Mouse (Mus musculus) forebrain, embryonic 16.5 days (tissue): ENCODE results near the gene Ccr6. TPM values are rescaled to one million over a fixed set of nuclear protein-coding genes. Genes with fewer than 3 reads are reported as not detected.

ENCODE experiments used
- ATAC-seq: fragments of 200-750 bp; cut with Nextera tagmentation; 2 replicates; pipeline ENCODE4 v1.8.0; 2017; ENCODE audit warnings: mild to moderate bottlenecking, moderate library complexity
- H3K27ac ChIP-seq: fragments of 300-500 bp; sonication (generic); 2 replicates; pipeline ENCODE4 v1.5.1; 2014; ENCODE audit warnings: low read length, control low read depth
- H3K27me3 ChIP-seq: fragments of 300-500 bp; sonication (generic); replicated peaks from 2 replicates; pipeline ENCODE4 v1.6.1; 2014; ENCODE audit warnings: low read length; ENCODE audit not compliant: control insufficient read depth, insufficient read depth
- H3K36me3 ChIP-seq: fragments of 300-500 bp; sonication (generic); 2 replicates; pipeline ENCODE4 v1.6.1; 2014; ENCODE audit not compliant: control insufficient read depth, insufficient read depth
- H3K4me1 ChIP-seq: fragments of 300-500 bp; sonication (generic); replicated peaks from 2 replicates; pipeline ENCODE4 v1.6.1; 2014; ENCODE audit warnings: low read length; ENCODE audit not compliant: control insufficient read depth, insufficient read depth
- H3K4me2 ChIP-seq: fragments of 300-500 bp; sonication (generic); 2 replicates; pipeline ENCODE4 v1.6.1; 2014; ENCODE audit warnings: mild to moderate bottlenecking, low read length, control low read depth
- H3K4me3 ChIP-seq: fragments of 300-500 bp; sonication (generic); replicated peaks from 2 replicates; pipeline ENCODE4 v1.5.1; 2014; ENCODE audit warnings: mild to moderate bottlenecking, low read length, control low read depth
- H3K9ac ChIP-seq: fragments of 300-500 bp; sonication (generic); replicated peaks from 2 replicates; pipeline ENCODE4 v1.6.1; 2014; ENCODE audit warnings: low read depth, low read length, control low read depth
- H3K9me3 ChIP-seq: fragments of 300-500 bp; sonication (generic); 2 replicates; pipeline ENCODE4 v1.6.1; 2016; ENCODE audit warnings: low read length; ENCODE audit not compliant: control insufficient read depth
- whole genome bisulfite sequencing: fragments of 180-500 bp; shearing (Covaris S2); extraction: QIAGEN DNeasy Blood & Tissue Kit; methylation state at CpG from one replicate; pipeline ENCODE4 v1.1.7; 2014; 5-methylcytosine and 5-hydroxymethylcytosine counted together
- polyA plus RNA-seq: library from polyadenylated mRNA; unstranded; fragments of >200 nt; fragmentation: Nextera tagmentation; extraction: Ambion mirVana; gene quantifications from 2 replicates; pipeline ENCODE4 v1.2.1, GENCODE M21; 2015

The Ccr6 gene
- polyA plus RNA-seq, 1 experiment from 2014 or later, result not detected

GRCm38 (mm10) chr17:8228622-8229021 is 7.2 kb upstream of the Ccr6 start:
- H3K36me3 ChIP-seq, result no peaks in the 10 kb centered on the region
- WGBS, result 64% methylated on average over 9 of the region's 9 CpGs
- no peaks in the 10 kb centered on the region for H3K4me1 ChIP-seq
- H3K9me3 ChIP-seq, result no peaks in the 10 kb centered on the region
- no peak overlapping the region for H3K9ac ChIP-seq
- ATAC-seq, result no peak
- 0 out of 2 replicates have a peak, but pooled peaks cover 2% of the 10 kb centered on the region for H3K27me3 ChIP-seq
- H3K27ac ChIP-seq, result no peak overlapping the region
- no peak overlapping the region for H3K4me2 ChIP-seq
- H3K4me3 ChIP-seq, result no peak overlapping the region

DNA sequence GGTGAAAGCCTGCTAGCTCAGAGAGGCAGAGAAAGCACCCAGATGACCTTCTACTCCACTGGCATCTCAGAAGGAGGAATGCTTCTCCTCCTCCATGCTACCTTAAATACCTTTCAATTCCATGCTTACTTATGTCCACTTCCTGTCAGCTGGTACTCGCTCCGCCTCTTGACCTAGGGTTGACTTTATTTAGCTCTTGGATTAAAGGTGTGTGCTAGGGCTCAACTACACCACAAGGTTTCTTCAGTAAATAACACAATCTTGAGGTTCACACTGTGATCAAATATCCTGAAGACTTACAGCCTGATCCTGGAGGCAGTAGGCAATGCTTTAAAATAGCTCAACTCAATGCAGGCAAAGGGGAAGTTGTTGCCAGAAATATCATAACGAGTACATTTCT is 6.2 kb upstream of the Ccr6 start:
- no peak for ATAC-seq
- WGBS, result 93% methylated on average over 3 of the region's 3 CpGs
- no peak overlapping the region for H3K4me2 ChIP-seq
- H3K27me3 ChIP-seq, result 0 out of 2 replicates have a peak, but pooled peaks cover 2% of the 10 kb centered on the region
- no peaks in the 10 kb centered on the region for H3K4me1 ChIP-seq
- H3K27ac ChIP-seq, result no peak overlapping the region
- H3K9me3 ChIP-seq, result no peaks in the 10 kb centered on the region
- H3K4me3 ChIP-seq, result no peak overlapping the region
- H3K9ac ChIP-seq, result no peak overlapping the region
- no peaks in the 10 kb centered on the region for H3K36me3 ChIP-seq

DNA sequence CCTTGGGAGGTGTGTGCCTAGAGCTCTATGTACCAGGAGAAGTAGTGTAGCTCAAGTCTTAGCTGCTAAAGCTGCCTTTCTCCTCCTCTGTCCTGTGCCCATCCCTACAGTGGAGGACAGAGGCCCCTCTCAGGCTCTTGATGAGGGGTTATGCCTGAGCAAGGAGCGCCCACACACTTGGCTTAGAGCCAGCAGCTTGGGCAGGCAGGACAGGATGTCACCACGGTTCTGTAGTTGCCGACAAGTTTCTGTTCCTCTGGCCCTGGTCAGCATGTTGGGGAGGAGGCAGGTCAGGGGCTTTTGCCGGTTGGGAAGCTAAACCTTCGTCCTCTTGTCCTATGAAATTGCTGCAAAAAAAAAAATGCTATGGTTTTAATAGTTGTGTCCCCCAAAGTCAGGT is 3.8 kb upstream of the Ccr6 start:
- H3K27me3 ChIP-seq, result 0 out of 2 replicates have a peak, but pooled peaks cover 2% of the 10 kb centered on the region
- no peak overlapping the region for H3K4me3 ChIP-seq
- no peaks in the 10 kb centered on the region for H3K9me3 ChIP-seq
- WGBS, result 75% methylated on average over 5 of the region's 5 CpGs
- no peak for ATAC-seq
- no peak overlapping the region for H3K4me2 ChIP-seq
- no peak overlapping the region for H3K27ac ChIP-seq
- H3K4me1 ChIP-seq, result no peaks in the 10 kb centered on the region
- H3K9ac ChIP-seq, result no peak overlapping the region
- H3K36me3 ChIP-seq, result no peaks in the 10 kb centered on the region

GRCm38 (mm10) chr17:8233618-8234214 is 2.1 kb upstream of the Ccr6 start:
- Histone ChIP-seq H3K36me3 (no peaks in the 10 kb centered on the region), H3K9me3 (no peaks in the 10 kb centered on the region), H3K4me3 (no peak overlapping the region), H3K4me1 (no peaks in the 10 kb centered on the region), H3K27ac (no peak overlapping the region), H3K9ac (no peak overlapping the region), H3K4me2 (no peak overlapping the region), H3K27me3 (0 out of 2 replicates have a peak, but pooled peaks cover 2% of the 10 kb centered on the region)
- no peak for ATAC-seq
- WGBS, result 77% methylated on average over 15 of the region's 15 CpGs

GRCm38 (mm10) chr17:8234537-8234936 is 1.3 kb upstream of the Ccr6 start:
- Histone ChIP-seq H3K9me3 (no peaks in the 10 kb centered on the region), H3K4me2 (no peak overlapping the region), H3K4me3 (no peak overlapping the region), H3K9ac (no peak overlapping the region), H3K27ac (no peak overlapping the region), H3K36me3 (no peaks in the 10 kb centered on the region), H3K4me1 (no peaks in the 10 kb centered on the region), H3K27me3 (0 out of 2 replicates have a peak, but pooled peaks cover 2% of the 10 kb centered on the region)
- 93% methylated on average over 4 of the region's 4 CpGs for WGBS
- no peak for ATAC-seq

DNA sequence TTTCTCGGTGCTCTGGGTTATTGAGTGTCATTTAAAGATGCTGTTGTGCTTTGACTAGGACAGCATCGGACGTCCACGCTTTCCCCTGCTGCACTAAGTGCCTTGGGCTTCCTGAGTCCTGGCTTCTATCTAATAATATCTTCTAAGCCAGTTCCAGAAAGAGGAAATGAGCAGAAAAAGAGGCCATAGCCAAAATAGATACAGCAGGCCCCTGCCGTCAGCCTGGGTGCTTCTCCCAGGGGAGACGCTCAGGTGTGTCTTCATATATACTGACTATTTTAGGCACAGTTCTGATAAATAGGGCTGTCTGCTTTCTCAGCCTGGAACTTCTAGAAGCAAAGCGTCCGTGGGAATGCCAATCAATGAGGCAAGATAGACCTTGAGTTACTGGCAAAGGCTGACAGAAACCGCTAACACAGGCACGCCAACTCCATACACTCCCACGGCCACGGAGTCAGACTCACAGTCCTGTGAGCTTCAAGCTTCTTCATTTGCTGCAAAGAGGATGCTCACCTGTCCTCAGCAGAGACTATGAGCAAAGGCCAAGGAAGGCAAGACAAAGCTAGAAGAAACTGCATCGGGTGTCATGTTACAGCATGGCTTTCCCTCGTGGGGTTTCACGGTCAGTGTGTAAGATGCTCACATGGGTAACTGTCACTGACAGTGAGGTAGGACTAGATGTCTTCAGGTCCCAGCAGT is 2.3 kb downstream of the Ccr6 start:
- Histone ChIP-seq H3K4me2 (no peak overlapping the region), H3K4me3 (no peak overlapping the region), H3K4me1 (no peaks in the 10 kb centered on the region), H3K27me3 (no peaks in the 10 kb centered on the region), H3K9me3 (no peaks in the 10 kb centered on the region), H3K9ac (no peak overlapping the region), H3K36me3 (no peaks in the 10 kb centered on the region), H3K27ac (no peak overlapping the region)
- ATAC-seq, result no peak
- 84% methylated on average over 15 of the region's 15 CpGs for WGBS

GRCm38 (mm10) chr17:8239561-8239960 is 3.7 kb downstream of the Ccr6 start:
- 72% methylated on average over 3 of the region's 3 CpGs for WGBS
- H3K36me3 ChIP-seq, result no peaks in the 10 kb centered on the region
- H3K9ac ChIP-seq, result no peak overlapping the region
- no peaks in the 10 kb centered on the region for H3K27me3 ChIP-seq
- no peak overlapping the region for H3K4me2 ChIP-seq
- no peaks in the 10 kb centered on the region for H3K4me1 ChIP-seq
- H3K9me3 ChIP-seq, result no peaks in the 10 kb centered on the region
- ATAC-seq, result no peak
- H3K4me3 ChIP-seq, result no peak overlapping the region
- no peak overlapping the region for H3K27ac ChIP-seq

- H3K9me3 ChIP-seq, result no peaks in the 10 kb centered on the region
- H3K9ac ChIP-seq, result no peak overlapping the region
- no peaks in the 10 kb centered on the region for H3K4me1 ChIP-seq
- H3K27ac ChIP-seq, result no peak overlapping the region
- no peak overlapping the region for H3K4me3 ChIP-seq
- 73% methylated on average over 4 of the region's 4 CpGs for WGBS
- no peaks in the 10 kb centered on the region for H3K27me3 ChIP-seq
- no peak for ATAC-seq
- no peak overlapping the region for H3K4me2 ChIP-seq
- no peaks in the 10 kb centered on the region for H3K36me3 ChIP-seq
Observed at GRCm38 (mm10) chr17:8240517-8240916, 4.7 kb downstream of the Ccr6 start.

DNA sequence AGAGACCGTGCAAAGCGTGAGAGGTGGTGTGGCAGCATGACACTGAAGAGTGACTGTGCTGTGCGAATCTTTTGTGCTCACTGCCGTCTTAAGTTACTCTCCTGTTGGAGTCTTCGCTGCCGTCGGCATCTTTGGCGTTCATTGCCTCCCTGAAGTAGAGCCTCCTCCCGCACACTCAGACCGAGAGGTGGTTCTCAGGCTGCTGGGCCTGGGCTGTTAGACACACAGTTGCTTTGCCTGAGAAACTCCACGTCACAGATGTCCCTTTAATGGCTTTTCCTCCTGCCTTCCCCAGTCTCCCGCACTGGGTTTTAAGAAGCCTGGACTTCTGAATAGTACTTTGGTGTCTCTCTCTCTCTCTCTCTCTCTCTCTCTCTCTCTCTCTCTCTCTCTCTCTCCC is 5.8 kb downstream of the Ccr6 start:
- H3K9me3 ChIP-seq, result no peaks in the 10 kb centered on the region
- no peak overlapping the region for H3K4me2 ChIP-seq
- no peak overlapping the region for H3K27ac ChIP-seq
- H3K36me3 ChIP-seq, result no peaks in the 10 kb centered on the region
- WGBS, result 76% methylated on average over 12 of the region's 12 CpGs
- H3K27me3 ChIP-seq, result no peaks in the 10 kb centered on the region
- ATAC-seq, result no peak
- H3K9ac ChIP-seq, result no peak overlapping the region
- H3K4me1 ChIP-seq, result no peaks in the 10 kb centered on the region
- H3K4me3 ChIP-seq, result no peak overlapping the region
